Mouse (Mus musculus) heart, adult 8-10 months (tissue): ENCODE results near the gene Xpo4. TPM values are rescaled to one million over a fixed set of nuclear protein-coding genes. Genes with fewer than 3 reads are reported as not detected.

Source experiments
- DNase-seq: peaks from one replicate; pipeline ENCODE4 v3.0.0; 2022; ENCODE audit warnings: low spot score
- total RNA-seq, 4 experiments: library from RNA; stranded (reverse); gene quantifications; 2 replicates each; pipeline ENCODE4 v1.2.4; 2022

Gene Xpo4
- total RNA-seq, 4 experiments from 2014 or later: 12.0 to 14.1 (median 13.1) TPM

DNA sequence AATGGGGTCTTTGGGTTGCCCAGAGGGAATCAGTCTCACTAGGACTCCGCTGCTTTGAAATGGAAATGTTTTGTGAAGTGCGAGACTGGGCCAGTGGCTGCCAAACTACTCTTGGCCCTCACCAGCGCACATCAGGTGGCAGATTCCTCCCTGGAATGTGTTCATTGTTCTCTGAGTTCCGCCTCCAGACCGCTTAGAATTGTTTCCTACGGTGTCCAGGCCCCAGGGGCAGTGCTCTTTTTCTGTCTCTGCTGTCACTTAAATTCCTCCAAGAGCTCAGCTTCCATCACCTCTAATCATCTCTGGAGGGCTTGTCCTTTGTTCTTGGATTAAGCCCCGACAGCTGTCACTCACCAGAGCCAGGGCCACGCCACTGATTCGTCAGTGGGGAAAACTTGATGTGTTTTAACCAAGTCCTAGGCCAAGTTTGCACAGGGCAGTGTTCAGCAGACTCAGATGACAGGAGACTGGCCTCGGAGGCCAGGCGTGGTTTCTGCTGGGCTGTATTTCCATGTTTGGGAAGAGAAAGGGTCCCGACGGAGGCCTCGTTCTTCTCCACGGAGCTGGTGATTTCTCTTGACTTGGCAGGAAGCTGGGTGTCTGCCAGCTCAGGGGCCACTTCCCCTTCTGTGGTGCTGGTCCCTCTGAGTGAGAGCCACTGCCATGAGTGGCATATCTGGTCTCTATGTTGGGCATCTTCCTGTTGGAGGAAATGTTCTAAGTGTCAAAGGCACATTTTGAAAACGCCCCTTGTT lies 127.8 kb downstream of the Xpo4 start:
- no peak for DNase-seq

DNA sequence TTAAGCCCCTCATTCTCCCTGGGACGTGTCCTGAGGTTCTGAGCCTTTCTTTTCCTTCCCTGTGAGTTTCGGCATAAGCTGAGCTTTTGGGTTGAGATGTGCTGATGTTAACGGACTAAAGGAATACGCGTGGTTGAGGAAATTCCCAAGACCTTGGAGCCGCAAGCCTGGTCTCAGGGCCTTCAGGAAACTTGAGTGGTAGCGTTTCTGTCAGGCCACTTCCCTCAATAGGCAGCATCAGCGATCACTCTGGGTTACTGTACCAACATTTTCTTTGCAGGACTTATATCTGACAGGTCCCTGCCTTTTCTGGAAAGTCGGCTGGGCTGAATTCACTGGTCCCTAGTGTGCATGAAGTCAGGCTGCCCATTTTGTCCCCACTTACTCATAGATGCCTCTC lies 128.4 kb downstream of the Xpo4 start:
- DNase-seq: no peak

DNA sequence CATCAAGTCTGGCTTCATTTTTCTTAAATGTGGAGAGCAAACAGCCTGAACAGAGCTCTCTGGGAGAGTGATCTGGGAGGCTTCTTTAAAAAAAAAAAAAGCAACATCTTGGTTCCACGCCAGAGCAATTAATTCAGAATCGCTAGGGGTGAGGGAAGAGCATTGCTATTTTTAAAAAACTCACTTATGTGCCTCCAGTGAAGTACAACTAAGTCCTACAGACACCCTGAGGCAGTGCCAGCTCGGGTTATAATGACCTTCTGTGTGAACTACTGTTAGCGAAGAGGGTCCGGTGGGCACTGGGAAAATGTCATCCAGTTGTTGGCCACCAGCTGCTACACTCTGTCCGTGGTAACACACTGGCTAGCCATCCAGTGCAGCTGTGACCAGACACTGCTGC lies 129.6 kb downstream of the Xpo4 start:
- peak; percentile 63 for DNase-seq

DNA sequence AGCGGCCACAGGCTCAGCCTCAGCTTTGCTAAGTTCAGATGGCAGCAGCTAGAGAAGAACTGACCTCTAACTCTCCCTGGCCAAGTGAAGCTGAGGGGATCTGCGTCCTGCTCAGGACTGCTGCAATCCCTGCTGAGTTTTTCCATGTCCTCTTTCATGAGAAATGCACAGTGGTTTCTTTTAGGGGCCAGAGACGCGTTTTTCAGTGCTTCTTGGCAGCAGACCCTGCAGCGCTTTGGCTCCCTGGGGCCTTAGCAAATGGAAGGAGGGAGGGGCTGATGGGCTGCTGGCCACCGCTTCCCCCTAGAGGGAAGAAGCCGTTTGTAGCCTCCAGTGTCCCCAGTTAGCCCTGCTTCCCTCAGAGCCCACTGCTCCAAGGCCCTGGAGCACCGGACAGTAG lies 130.3 kb downstream of the Xpo4 start:
- peak; percentile 68 for DNase-seq

DNA sequence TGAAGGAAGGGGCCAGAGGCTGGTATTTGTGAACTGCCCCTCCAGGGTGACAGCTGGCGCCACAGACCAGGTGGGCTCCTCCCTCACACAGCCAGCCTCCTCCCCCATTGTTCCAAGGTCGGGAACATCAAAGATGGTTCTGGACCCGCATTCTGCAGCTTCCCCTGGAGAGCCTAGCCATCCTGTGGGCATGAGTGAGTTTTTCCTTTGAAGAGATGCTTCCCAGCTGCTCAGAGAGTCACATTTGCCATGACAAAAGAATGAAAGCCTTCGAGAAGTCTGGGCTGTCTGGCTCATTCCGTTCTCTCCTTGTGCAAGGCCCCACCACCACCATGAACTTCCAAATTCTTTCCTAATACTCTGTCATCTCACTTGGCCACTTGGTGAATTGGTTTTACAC lies 130.9 kb downstream of the Xpo4 start:
- no peak for DNase-seq

DNA sequence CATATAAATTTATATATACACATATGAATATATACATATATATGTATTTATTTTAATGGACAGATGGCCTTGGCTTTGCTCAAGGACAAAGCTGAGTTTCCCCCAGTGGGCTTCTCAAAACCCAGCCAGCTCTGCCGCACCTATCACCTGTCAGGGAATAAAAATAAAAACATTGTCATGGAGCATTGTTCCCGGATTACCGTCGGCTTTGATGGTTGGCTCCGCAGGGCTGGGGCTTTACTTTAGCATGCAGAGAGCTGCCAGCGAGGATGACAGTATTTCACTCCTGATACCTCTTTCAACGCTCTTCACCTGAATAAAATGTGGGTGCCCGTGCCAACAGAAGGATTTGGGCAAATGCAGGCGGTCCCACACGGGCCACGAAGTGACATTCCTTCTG lies 131.4 kb downstream of the Xpo4 start:
- no peak for DNase-seq

DNA sequence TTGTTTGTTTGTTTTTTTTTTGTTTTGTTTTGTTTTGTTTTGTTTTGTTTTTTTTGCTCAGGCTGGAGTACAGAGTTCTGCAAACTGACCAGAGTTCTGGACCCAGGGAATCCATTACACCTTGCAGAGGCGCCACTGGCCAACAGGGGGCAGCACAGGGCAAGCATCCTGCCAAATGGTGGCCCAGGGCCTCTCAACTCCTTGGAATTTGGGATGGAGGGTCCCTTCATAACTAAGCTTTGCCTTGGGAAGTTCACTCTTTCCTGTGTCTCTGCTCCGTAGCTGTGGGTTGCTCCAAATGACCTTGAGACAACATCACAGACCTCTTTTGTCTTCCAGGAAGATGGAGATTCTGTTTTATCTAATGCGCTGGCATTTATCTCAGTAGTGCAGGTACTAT lies 132.0 kb downstream of the Xpo4 start:
- peak; percentile 38 for DNase-seq

DNA sequence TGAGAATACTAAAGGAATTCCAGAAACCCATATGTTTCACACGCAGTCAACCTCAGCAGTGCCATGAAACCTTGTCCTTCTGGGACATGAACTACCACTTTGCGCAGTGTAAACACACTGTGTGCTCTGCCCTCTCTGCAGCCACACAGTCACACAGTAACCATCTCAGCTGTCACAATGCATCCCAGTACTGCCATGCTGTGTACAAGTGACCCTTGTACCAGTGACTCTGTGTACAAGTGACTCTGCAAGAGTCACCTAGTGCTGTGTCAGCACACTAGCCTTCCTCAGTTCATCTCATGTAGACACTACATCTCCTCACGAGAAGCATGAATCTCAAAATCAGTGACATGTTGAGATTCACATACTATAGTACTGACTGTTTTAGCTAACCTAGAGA lies 132.7 kb downstream of the Xpo4 start:
- DNase-seq: no peak

DNA sequence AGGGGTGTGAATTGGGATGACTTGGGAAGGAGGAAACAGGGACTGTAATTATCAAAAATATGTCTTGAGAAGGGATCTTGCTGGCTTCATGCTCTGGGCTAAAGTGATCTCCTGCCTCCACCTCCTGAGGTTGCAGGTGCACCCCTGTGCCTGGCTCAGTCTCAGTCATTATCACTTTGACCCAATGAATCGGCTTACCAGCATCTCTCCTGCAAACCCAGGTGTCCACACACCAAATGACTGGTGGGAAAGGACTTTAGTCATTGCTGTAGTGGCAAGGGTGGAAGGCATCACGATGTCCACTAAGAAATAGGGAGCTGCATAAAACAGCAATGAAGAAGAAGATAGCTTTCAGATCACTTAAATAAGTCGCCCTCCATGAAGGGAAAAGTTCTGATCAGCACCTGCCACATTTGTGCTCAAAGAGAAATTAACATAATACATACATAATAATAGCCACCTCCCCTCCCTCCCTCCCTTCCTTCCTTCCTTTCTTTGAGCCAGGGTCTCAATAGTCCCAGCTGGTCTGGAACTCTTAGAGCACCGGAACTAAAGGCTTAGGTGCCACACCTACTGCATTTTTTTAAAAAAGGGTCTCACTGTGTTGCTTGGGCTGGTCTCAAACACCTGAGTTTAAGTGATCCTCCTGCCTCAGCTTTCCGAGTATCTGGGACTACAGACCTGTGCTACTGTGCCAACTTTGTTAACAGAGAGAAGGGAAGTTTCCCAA lies 135.3 kb downstream of the Xpo4 start:
- DNase-seq: no peak

DNA sequence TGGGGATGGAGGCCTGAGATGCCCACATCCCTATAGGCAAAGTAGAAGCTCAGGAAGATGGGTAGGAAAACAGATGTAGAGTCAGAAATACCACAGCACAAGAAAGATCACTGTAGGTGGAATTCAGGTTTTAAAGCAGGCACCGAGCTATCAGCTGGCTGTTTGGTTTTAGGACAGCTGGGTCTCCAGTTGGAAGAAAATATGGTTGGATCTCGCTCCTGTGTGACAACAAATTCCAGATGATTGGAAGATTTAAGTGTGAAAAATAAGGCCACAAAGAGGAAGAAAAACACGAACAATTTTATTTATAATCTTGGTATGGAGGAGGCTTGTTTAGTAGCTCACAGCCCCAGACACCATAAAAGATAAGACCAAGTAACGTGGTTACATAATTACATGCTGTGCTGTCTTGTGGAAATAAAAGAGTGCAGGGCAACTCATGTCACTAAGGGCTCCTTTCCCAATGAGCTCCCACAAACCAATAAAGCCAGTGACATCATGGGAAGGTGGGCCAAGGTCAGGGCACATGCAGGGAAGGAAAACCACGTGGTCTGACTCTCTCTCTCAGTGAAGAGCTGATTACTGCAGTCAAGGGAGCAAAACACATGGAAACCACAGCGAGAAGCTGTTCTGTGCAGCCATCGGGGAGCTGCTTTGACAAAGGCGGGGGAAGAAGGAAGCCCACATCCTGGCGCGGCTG lies 136.0 kb downstream of the Xpo4 start:
- DNase-seq: peak; percentile 61

DNA sequence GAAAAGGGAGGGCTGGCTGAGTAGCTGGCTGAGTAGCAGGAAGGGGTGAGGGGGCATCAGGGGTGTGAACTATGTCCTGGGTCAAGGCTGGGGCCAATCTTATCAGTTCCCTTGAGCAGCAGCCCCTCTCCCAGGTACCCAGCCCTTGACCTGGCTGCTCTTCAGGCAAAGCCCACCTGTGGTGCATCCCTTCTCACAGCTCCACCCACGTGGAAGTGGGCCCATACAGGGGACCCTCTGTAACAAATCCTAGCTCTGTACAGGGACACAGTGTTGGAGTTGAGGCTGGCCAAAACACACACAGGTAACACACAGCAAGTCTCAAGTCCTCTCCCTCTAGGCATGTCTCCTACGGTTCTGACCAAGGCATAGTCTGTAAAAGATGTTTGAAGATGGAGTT lies 137.6 kb downstream of the Xpo4 start:
- no peak for DNase-seq

Other genes starting within 250 kb of the Xpo4 start
- 1 to 10 TPM; 3.9 to 5.8 (median 5.1) TPM for gene Ift88, start 241.4 kb downstream of the Xpo4 start, total RNA-seq
- gene Il17d, start 140.7 kb downstream of the Xpo4 start, total RNA-seq: 1 to 10 TPM; 3.3 to 5.0 (median 3.8) TPM
- gene Eef1akmt1, start 93.8 kb downstream of the Xpo4 start, total RNA-seq: 10 to 100 TPM; 31.9 to 38.7 (median 35.1) TPM
- 1 to 10 TPM in 3 of 4 experiments, not detected in 1; 1.6 to 2.7 (median 1.8) TPM for gene Gm49361, start 80.7 kb upstream of the Xpo4 start, total RNA-seq
- gene Lats2, start 93.0 kb upstream of the Xpo4 start, total RNA-seq: 10 to 100 TPM; 24.3 to 39.2 (median 31.0) TPM
- 100 to 1,000 TPM in 1 of 4 experiments, 10 to 100 TPM in 3; 85.9 to 102 (median 91.8) TPM for gene Sap18, start 132.8 kb upstream of the Xpo4 start, total RNA-seq
- under 1 TPM in 1 of 4 experiments, not detected in 3; 0.49 TPM for gene Ska3, start 160.8 kb upstream of the Xpo4 start, total RNA-seq
- gene Mrpl57, start 160.8 kb upstream of the Xpo4 start, total RNA-seq: 10 to 100 TPM; 61.9 to 72.6 (median 67.9) TPM
- 1 to 10 TPM; 4.4 to 9.8 (median 7.4) TPM for gene Zdhhc20, start 224.8 kb upstream of the Xpo4 start, total RNA-seq